Mouse (Mus musculus): ENCODE measurements at regions not wholly inside any gene's neighbourhood (a gene's known extent, or its start where the extent isn't known, plus 50 kb on each side); places are given as distances from the start of the nearest gene placed in this dataset.

- DNase-seq, result no peak
These were observed 83.1 kb downstream of the Thbs2 start for GRCm38 (mm10) chr17:14610791-14611522.

DNA sequence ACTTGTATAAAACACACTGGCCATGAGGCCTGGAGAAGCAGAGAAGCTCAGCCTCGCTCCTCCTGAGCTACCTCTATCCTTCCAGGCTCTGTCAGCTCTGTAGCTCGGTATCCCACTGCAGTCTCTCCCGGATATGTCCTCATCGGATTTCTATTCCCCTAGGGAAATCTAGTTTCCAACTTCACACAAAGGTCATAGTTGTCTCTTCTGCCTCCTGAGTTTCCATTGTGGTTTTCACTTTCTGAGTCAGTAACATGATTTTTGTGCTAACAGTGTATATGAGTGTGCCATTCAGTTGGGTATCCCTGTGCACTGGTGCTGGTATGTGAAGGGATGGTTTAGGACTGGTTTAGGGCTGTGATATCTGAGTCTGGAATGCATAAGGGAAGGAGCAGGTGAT is 85.2 kb downstream of the Thbs2 start:
- no peak for DNase-seq

DNA sequence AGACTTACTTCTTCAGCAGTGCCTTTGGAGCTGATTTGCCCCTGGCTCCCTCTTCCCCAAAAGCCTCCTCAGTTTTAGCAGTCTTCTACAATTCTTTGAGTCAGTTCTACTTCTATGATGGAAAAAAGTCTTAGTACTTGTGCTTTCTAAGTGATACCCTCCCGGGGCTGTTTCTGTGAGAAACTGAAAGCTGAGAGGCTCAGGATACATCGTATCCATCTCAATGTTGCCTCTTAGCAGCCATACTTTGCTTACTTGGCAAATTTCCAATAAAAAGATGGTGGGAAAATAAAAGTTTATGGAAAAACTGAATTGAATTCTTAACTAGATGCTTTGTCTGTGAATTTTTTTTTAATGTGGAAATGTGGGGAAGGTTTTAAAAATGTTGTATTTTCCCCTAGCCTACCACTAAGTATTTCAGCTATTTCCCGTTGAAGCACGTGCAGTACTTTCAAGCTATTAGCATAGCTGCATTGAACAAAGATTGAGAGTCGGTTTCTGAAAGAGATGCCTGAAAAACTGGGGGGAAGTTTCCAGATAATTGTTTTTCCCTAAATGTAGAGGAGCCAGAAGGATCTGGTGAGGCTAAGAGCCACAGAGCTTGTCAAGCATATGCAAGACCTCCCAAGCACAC is 87.6 kb downstream of the Thbs2 start:
- no peak for DNase-seq

- DNase-seq, result no peak
These were observed 94.4 kb downstream of the Thbs2 start for GRCm38 (mm10) chr17:14599681-14600080.

DNA sequence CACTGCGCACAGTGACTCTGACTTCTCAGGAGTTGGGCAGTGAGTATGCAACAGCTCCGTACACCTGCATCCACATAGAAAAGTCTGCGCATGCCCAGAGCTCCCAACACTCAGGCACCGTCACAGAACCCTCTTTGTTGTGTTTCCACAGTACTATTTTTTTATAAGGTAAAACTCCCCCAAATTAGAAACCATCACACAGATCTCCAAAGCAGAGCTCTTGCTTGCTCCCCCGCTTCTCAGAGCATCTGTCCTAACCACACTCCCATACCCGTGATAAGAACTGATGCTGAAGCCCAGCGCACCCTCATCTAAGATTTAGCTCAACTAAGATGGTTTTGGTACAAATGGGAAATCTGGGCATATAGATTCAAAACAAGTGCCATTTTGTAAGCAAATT is 97.6 kb downstream of the Thbs2 start:
- DNase-seq, result no peak

DNA sequence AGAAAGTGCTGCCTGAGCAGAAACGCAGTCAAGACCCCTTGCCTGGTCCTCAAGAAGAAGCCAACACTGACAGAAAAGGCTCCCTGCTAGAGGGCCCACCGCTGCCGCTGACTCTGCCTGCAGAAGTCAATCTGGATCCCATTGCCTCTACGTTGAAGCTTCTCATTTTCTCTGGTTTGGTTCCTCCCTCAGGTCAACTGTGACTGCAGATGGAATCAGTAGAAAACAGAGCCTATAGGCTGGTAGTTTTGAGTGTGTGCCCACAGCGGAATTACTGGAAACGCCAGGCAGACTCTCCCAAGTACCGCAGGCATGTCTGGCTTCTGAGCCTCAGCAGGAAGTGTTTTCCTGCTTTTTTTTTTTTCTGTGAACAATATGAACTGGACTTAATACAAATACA is 98.5 kb downstream of the Thbs2 start:
- DNase-seq, result no peak

DNA sequence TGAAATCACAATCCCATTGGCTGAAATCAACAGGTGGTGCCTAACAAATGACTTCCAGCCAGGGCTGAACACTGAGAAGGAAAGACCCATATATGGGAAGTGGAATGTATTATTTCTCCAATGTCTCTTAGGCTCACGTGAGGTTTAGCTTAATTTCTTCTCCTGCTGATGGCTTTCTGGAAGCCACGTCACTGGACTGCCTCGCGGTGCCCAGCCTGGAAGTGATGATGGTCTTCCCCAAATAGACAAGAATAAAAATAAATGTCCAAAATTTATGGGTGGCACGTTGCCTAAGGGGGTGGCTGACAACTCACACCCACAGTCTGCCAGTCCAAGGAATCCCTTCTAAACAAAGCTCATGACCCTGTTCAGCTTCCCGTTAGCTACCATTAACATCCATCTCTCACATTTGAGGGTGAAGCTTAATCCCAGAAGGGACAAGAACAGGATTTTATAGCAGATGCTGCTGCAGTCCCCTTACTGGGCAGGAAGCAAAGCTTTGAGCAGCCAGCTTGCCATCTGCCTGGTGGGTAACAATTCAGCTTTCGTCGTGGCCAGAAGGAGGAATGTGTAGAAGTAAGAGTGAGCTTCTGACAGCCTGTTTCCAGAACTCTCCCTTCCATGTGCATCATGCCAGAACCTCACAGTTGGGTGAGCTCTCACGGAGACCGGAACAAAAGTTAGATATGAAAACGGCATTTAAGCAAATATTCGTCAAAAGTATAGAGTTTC is 105.8 kb downstream of the Thbs2 start:
- DNase-seq, result no peak

DNA sequence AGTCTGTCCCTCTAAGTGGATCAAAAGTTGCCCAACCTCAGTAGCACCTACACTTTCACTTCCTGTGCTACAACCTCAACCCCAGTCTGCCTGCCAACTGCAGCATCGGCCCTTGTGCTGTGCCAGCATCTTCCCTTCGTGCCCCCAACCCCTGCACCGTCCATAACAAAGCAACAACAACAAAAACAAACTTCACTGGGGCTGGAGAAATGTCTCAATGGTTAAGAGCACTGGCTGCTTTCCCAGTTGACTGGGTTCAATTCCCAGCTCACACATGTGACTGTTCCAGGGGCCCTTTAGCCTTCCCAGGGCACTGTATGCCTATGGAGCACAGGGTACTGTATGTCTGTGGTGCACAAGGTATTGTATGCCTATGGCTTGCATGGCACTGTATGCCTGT is 114.4 kb downstream of the Thbs2 start:
- DNase-seq, result no peak

GRCm38 (mm10) chr17:14578721-14579120 is 115.3 kb downstream of the Thbs2 start:
- no peak for DNase-seq

DNA sequence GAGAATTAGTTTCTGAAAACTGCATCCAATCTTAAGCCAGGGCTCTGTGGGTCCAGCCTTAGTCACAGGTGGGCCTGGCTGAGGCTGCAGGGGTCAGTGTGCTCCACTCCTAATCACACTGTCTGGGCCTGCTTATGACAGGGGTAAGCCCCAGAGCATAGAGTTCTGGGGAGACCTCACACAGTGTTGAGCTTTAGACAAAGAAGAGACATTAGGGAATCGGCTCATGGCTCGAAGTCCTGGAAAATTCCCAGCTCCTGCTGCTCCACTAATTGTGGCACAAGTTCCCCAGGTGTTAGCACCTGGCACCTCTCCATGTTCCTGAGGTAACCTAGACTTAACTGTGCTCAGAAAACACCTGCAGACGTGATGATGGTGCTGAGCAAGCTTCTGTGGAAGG is 115.8 kb downstream of the Thbs2 start:
- DNase-seq, result no peak

DNA sequence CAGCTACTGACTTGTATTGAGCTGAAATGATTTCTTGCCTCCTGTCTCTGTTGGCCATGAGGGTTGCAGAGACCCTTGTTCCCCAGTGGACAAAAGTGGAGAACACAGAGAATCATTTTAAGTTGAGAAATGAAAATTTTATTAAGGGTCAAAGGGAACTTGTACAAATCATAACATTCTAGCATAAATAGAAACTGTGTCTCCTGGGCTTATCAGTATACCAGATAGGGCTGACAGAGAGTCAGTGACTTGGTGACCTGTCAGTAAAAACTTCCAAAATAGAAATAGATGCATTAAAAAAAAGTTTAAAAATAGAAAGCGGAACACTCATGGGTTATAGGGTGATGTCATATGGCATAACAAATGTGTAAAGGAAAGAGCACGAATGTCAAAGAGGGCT is 117.9 kb downstream of the Thbs2 start:
- DNase-seq, result no peak

DNA sequence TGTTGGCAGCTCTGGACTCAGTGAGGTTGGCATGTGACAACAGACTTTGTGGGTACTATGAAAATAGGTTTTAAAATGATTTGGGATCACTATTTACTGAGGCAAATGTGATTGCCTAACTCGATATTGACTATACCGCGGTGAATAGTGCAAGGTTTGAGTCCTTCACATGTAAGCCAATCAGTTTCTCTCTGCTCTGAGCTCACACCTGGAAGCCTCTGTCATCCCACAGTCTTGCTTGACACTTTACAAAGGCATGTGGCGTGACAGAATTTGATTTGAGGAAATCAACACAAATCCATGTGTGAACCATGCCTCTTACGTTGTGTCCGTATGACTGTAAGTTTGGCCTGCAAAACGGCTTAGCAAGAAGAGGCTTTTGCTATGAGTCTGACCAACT is 122.9 kb downstream of the Thbs2 start:
- no peak for DNase-seq

DNA sequence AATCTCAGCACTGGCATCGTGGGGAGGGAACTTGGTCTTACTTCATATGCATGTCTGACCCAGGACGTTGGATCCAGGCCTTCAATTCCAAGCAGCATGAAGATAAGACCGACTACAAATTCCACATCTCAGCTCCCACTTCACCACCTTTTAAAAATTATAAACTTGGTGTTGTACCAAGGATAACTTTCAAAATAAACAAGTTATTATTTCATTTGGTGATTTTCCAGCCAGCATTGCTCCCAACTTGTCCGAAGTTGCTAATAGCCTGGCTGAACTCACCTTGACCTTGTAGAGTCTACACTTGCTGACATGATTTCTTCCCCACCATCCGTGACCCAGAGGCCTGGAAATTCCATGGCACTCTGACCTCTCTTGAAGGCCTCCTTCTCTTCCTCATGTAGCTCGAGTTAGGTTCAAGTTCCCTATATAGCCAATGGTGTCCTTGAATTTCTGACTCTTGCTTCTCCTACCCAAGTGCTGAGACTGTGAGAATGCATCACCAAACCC is 123.7 kb downstream of the Thbs2 start:
- DNase-seq, result no peak

GRCm38 (mm10) chr17:14562191-14562590 is 131.8 kb downstream of the Thbs2 start:
- no peak for DNase-seq

- DNase-seq, result no peak
These were observed 136.8 kb downstream of the Thbs2 start for GRCm38 (mm10) chr17:14557214-14557613.

DNA sequence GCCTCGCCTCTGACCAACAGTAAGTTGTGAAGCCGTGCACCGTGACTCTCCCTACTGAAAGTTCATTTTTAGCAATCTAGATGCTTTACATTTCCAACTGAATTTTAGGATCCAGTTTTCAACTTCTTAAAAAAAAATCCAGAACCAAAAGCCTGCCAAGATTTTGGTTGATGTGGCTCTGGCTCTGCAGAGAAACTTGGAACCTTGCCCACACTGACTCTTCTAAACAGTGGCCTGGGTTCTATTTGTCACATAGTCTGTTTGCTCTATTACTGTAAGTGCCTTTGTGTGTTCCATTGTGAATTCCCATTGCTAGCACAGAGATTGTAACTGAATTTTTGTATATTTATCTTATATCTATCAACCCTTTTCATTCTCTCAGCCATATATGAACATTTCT is 140.8 kb downstream of the Thbs2 start:
- DNase-seq, result no peak

- DNase-seq, result no peak
These were observed 142.0 kb downstream of the Thbs2 start for GRCm38 (mm10) chr17:14552081-14552480.

GRCm38 (mm10) chr17:14551610-14552009 is 142.4 kb downstream of the Thbs2 start:
- no peak for DNase-seq

- peak; percentile 84 for DNase-seq
These were observed 148.1 kb downstream of the Thbs2 start for GRCm38 (mm10) chr17:14545822-14546473.

DNA sequence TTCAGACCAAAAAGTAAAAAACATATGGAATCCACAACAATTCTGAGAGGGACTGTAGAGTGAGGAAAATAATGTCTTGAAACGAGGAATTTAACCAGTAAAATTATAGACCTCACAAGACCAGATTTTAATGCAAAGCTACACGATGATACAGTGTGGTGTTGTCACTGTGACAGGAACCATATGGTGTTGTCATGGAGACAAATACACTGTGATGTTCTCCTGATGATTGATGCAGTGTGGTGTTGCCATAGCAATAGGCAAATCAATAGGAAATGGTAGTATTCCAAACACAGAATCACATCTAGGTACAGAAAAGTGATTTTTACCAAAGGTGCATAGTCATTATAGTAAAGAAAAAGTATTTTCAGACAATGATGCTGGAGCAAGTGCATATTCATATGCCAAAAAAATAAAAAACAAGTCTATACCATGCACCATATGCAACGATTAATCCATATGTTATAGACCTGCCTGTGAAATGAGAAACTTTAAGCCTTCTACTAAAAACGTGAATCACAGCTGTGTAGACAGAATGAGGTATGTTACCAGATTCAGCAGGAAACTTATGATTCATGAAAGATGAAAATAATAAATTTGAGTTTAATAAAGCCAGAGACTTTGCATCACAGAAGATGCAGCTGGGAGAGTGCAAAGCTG is 149.6 kb downstream of the Thbs2 start:
- no peak for DNase-seq

- DNase-seq, result no peak
These were observed 153.0 kb downstream of the Thbs2 start for GRCm38 (mm10) chr17:14541035-14541434.

GRCm38 (mm10) chr17:14540269-14540975 is 153.6 kb downstream of the Thbs2 start:
- DNase-seq, result peak; percentile 19
